Mouse (Mus musculus): Measurements from ENCODE around the gene Slc15a5. TPM values are rescaled to one million over a fixed set of nuclear protein-coding genes. Genes with fewer than 3 reads are reported as not detected.
"Not testable (repeated sequence)": the region's sequence is repeated elsewhere in the genome, so short reads cannot be mapped to it uniquely, and the experiment has no call there.

The Slc15a5 gene
- polyA plus RNA-seq, 1 experiment, result 0.34 TPM

DNA sequence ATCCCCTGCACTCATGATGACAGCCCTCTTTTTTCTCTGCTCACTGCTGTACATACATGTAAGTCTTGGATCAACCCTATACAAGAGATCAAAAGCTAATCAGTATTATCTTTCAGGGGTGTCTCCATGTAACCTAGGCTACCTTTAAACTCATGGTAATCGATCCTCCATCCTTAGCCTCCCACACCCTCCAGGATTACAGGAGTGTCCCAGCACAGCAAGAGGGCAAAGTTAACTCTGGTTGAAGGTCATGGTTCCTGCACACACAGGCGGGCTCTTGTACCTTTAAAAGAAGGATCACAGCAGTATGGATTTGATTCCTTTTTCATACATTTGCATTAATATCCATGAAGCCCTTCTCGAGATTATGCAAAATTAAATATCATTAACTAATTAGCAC, 19.9 kb upstream of the Slc15a5 start:
- Histone ChIP-seq H3K27ac (ENCODE audit: control insufficient read depth, insufficient read depth, low read length) (no peak overlapping the region), H3K36me3 (ENCODE audit: control insufficient read depth, insufficient read depth, low read length) (no peaks in the 10 kb centered on the region), H3K4me3 (ENCODE audit: control insufficient read depth, insufficient read depth, low read length) (no peak overlapping the region), H3K4me1 (replicated peaks; ENCODE audit: control insufficient read depth, insufficient read depth, low read length) (no peaks in the 10 kb centered on the region), H3K27me3 (ENCODE audit: control insufficient read depth, insufficient read depth, low read length) (no peaks in the 10 kb centered on the region)
- TF ChIP-seq CTCF (IDR thresholded peaks at IDR 0.05; ENCODE audit: borderline replicate concordance, control insufficient read depth, extremely low read depth, insufficient read depth, low read length, poor library complexity) (no peak), POLR2A (IDR thresholded peaks at IDR 0.05; ENCODE audit: control insufficient read depth, extremely low read depth, insufficient read depth, low read length, poor library complexity) (no peak)
- WGBS, result 88% methylated on average over 3 of the region's 3 CpGs
- DNase-seq, result no peak

DNA sequence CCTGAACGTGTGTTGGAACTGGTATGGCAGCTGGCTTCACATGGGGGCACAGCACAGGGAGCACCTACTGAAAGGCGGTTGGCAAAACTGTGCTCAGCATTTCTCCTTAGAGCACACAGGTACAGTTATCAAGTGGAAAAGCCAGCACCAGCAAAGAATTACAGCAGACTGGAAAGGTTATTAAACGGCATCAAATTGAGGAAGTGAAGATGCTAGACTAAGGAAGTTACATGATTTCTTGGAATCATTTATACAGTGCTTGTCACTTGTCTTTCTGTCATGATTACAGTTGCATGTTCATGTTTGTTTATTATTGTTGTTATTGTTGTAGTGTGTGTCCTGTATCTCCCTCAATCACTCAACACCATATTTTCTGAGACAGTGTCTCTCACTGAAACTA, 15.3 kb upstream of the Slc15a5 start:
- TF ChIP-seq CTCF (IDR thresholded peaks at IDR 0.05; ENCODE audit: borderline replicate concordance, control insufficient read depth, extremely low read depth, insufficient read depth, low read length, poor library complexity) (no peak), POLR2A (IDR thresholded peaks at IDR 0.05; ENCODE audit: control insufficient read depth, extremely low read depth, insufficient read depth, low read length, poor library complexity) (no peak)
- WGBS, result 49% methylated on average over 3 of the region's 3 CpGs
- H3K27me3 ChIP-seq (ENCODE audit: control insufficient read depth, insufficient read depth, low read length), result no peaks in the 10 kb centered on the region

DNA sequence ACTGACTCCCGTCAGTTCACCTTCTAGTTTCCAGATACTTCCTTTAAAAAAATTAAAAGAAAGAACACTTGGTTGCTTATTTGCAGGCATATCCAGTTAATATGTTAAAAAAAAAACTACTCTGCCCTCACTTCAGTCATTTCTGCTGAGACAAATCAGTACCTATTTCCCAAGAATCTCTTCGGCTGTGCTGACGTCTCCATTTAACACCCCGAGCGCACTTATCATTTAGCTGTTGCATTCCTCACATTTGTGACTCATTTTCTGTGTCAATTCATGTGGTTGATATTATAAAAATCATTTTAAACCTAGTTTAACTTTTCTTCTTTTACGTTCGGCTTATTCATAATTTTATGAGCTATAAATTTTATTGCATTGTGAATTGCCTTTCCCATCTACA, 12.7 kb upstream of the Slc15a5 start:
- no peak overlapping the region for H3K27ac ChIP-seq (ENCODE audit: control insufficient read depth, insufficient read depth, low read length)
- no peaks in the 10 kb centered on the region for H3K27me3 ChIP-seq (ENCODE audit: control insufficient read depth, insufficient read depth, low read length)
- DNase-seq, result no peak
- H3K4me1 ChIP-seq (replicated peaks; ENCODE audit: control insufficient read depth, insufficient read depth, low read length), result no peaks in the 10 kb centered on the region
- H3K36me3 ChIP-seq (ENCODE audit: control insufficient read depth, insufficient read depth, low read length), result no peaks in the 10 kb centered on the region
- WGBS, result 95% methylated on average over 7 of the region's 7 CpGs
- H3K4me3 ChIP-seq (ENCODE audit: control insufficient read depth, insufficient read depth, low read length), result no peak overlapping the region
- TF ChIP-seq POLR2A (IDR thresholded peaks at IDR 0.05; ENCODE audit: control insufficient read depth, extremely low read depth, insufficient read depth, low read length, poor library complexity) (no peak), CTCF (IDR thresholded peaks at IDR 0.05; ENCODE audit: borderline replicate concordance, control insufficient read depth, extremely low read depth, insufficient read depth, low read length, poor library complexity) (no peak)

More for the DNA sequence above, 15.3 kb upstream of the Slc15a5 start:
- Histone ChIP-seq H3K36me3 (ENCODE audit: control insufficient read depth, insufficient read depth, low read length) (no peaks in the 10 kb centered on the region), H3K27ac (ENCODE audit: control insufficient read depth, insufficient read depth, low read length) (no peak overlapping the region), H3K4me1 (replicated peaks; ENCODE audit: control insufficient read depth, insufficient read depth, low read length) (no peaks in the 10 kb centered on the region), H3K4me3 (ENCODE audit: control insufficient read depth, insufficient read depth, low read length) (no peak overlapping the region)
- no peak for DNase-seq

DNA sequence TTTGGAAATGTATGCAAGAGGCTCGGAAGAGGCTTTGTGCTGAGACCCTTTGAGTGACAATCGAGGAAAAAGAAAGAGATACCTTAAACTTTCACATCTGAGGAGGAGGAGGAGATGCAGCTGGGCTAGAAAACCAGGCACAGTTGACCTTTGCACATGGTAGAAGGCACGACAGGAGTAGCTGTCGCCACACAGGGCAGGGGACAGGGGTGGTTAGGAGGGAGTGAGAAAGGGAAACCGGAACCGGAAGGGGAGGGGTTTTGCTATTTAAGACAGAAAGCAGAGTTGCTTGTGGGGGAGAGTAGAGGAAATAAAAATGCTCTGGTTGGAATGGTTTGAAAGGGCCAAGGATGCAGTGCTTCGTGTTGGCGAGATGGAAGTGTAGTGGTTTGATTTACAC, 9.4 kb upstream of the Slc15a5 start:
- H3K4me1 ChIP-seq (replicated peaks; ENCODE audit: control insufficient read depth, insufficient read depth, low read length), result no peaks in the 10 kb centered on the region
- TF ChIP-seq POLR2A (IDR thresholded peaks at IDR 0.05; ENCODE audit: control insufficient read depth, extremely low read depth, insufficient read depth, low read length, poor library complexity) (no peak), CTCF (IDR thresholded peaks at IDR 0.05; ENCODE audit: borderline replicate concordance, control insufficient read depth, extremely low read depth, insufficient read depth, low read length, poor library complexity) (no peak)
- no peaks in the 10 kb centered on the region for H3K36me3 ChIP-seq (ENCODE audit: control insufficient read depth, insufficient read depth, low read length)
- no peak overlapping the region for H3K27ac ChIP-seq (ENCODE audit: control insufficient read depth, insufficient read depth, low read length)
- no peaks in the 10 kb centered on the region for H3K27me3 ChIP-seq (ENCODE audit: control insufficient read depth, insufficient read depth, low read length)
- DNase-seq, result no peak
- WGBS, result 66% methylated on average over 8 of the region's 8 CpGs
- H3K4me3 ChIP-seq (ENCODE audit: control insufficient read depth, insufficient read depth, low read length), result no peak overlapping the region

DNA sequence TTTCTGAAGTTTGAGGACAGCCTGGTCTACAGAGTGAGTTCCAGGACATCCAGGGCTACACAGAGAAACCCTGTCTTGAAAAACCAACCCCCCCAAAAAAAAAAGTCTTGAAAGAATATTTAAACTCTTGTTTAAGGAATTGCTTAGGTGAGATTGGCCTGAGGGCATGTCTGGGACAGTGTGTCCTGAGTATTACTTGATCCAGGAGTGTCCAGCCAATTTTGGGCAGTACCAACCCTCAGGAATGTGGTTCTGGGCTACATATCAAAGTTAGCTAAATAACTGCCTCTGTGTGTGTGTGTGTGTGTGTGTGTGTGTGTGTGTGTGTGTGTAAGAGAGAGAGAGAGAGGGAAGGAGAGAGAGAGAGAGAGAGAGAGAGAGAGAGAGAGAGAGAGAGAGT, 6.7 kb upstream of the Slc15a5 start:
- not testable (repeated sequence) for DNase-seq; H3K36me3 ChIP-seq (ENCODE audit: control insufficient read depth, insufficient read depth, low read length); H3K27ac ChIP-seq (ENCODE audit: control insufficient read depth, insufficient read depth, low read length); H3K27me3 ChIP-seq (ENCODE audit: control insufficient read depth, insufficient read depth, low read length); H3K4me1 ChIP-seq (replicated peaks; ENCODE audit: control insufficient read depth, insufficient read depth, low read length); H3K4me3 ChIP-seq (ENCODE audit: control insufficient read depth, insufficient read depth, low read length)

DNA sequence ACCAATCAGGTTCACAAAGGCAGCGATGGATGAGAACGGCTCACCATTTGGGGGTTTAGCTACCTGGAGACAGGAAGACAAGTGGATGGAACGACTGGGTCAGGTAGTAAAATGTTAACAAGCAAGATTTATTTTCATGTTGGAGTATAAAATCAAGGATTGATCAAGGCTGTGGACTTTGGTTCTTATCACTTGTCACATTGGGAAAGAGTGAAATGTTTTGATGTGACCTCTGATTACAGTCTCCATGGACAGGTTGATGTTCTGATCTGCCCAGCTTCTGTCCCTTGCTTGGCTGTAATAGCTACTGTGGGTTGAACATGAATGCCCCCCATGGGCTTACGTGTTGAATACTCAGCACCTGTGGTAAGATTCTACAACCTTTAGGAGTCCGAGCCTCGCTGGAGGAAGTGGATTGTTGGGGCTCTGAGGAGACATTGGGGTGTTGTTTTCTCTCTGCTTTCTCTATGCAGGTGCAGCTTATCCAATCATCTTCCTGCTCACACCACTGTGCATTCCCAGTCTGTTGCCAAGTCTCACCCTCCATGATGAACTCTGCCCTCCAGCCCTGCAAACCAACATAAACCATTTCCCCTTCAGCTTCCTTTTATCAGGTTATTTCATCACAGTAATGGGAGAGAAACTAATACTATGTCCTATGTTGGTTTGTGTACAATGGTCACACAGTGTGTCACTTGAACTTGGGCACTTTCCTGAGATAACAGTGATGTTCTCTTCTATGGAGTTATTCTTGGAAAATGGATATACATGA, 1.2 kb upstream of the Slc15a5 start:
- no peaks in the 10 kb centered on the region for H3K4me1 ChIP-seq (replicated peaks; ENCODE audit: control insufficient read depth, insufficient read depth, low read length)
- DNase-seq, result no peak
- no peak overlapping the region for H3K27ac ChIP-seq (ENCODE audit: control insufficient read depth, insufficient read depth, low read length)
- TF ChIP-seq CTCF (IDR thresholded peaks at IDR 0.05; ENCODE audit: borderline replicate concordance, control insufficient read depth, extremely low read depth, insufficient read depth, low read length, poor library complexity), result no peak
- TF ChIP-seq POLR2A (IDR thresholded peaks at IDR 0.05; ENCODE audit: control insufficient read depth, extremely low read depth, insufficient read depth, low read length, poor library complexity), result no peak
- H3K4me3 ChIP-seq (ENCODE audit: control insufficient read depth, insufficient read depth, low read length), result no peak overlapping the region
- 90% methylated on average over 6 of the region's 6 CpGs for WGBS
- H3K36me3 ChIP-seq (ENCODE audit: control insufficient read depth, insufficient read depth, low read length), result no peaks in the 10 kb centered on the region
- H3K27me3 ChIP-seq (ENCODE audit: control insufficient read depth, insufficient read depth, low read length), result no peaks in the 10 kb centered on the region
